Mouse (Mus musculus) cortical plate, adult 2 months (tissue): Measurements from ENCODE around the gene Gpatch4.

Experiments
- CTCF ChIP-seq: fragments of 200-500 bp; IDR thresholded peaks from 2 replicates; pipeline ENCODE4 v1.5.1; 2011; ENCODE audit warnings: mild to moderate bottlenecking, control low read depth, low read length; ENCODE audit not compliant: insufficient read depth; ENCODE audit errors: extremely low read depth
- POLR2A ChIP-seq: fragments of 200-500 bp; IDR thresholded peaks from 2 replicates; pipeline ENCODE4 v1.6.1; 2011; ENCODE audit warnings: mild to moderate bottlenecking, low read length, control low read depth; ENCODE audit not compliant: insufficient read depth; ENCODE audit errors: extremely low read depth

- no peak for TF ChIP-seq CTCF
- TF ChIP-seq POLR2A: no peak
Observed at GRCm38 (mm10) chr3:88100251-88100650, 57.3 kb downstream of the Gpatch4 start.
